Mouse (Mus musculus) G1E (cell line): ENCODE measurements around the gene Gabpb2. TPM values are rescaled to one million over a fixed set of nuclear protein-coding genes. Genes with fewer than 3 reads are reported as not detected.
A peak's percentile ranks its signal among the peaks of the same experiment; 100 is the strongest.

Experiments
- ATAC-seq: 2 replicates; pipeline ENCODE4 v1.8.0; 2016; ENCODE audit warnings: mild to moderate bottlenecking; ENCODE audit not compliant: insufficient number of reproducible peaks, poor library complexity, low FRiP score, severe bottlenecking; ENCODE audit errors: extremely low read depth
- DNase-seq: peaks from one replicate; pipeline ENCODE4 v3.0.0; 2012; ENCODE audit warnings: low spot score
- H3K27me3 ChIP-seq: 2 replicates; pipeline ENCODE4 v1.6.1; 2012; ENCODE audit warnings: mild to moderate bottlenecking, low read length, inconsistent platforms; ENCODE audit not compliant: insufficient read depth
- H3K36me3 ChIP-seq: replicated peaks from 2 replicates; pipeline ENCODE3; 2012; ENCODE audit warnings: mild to moderate bottlenecking, inconsistent platforms
- H3K4me1 ChIP-seq: 2 replicates; pipeline ENCODE4 v1.6.1; 2012; ENCODE audit warnings: low read depth, low read length, inconsistent platforms, mixed read lengths; ENCODE audit not compliant: insufficient read depth
- H3K4me3 ChIP-seq: 2 replicates; pipeline ENCODE4 v1.5.1; 2012; ENCODE audit warnings: low read depth, mild to moderate bottlenecking, inconsistent platforms, low read length, moderate library complexity, mixed read lengths
- H3K9me3 ChIP-seq: replicated peaks from 2 replicates; pipeline ENCODE4 v1.6.1; 2012; ENCODE audit warnings: inconsistent platforms
- CTCF ChIP-seq: IDR thresholded peaks from 2 replicates; pipeline ENCODE4 v1.5.1; 2012; ENCODE audit warnings: low read depth, low read length, inconsistent platforms, mixed read lengths
- GATA1 ChIP-seq: IDR thresholded peaks from 2 replicates; pipeline ENCODE4 v1.6.1; 2012; ENCODE audit warnings: borderline replicate concordance, low read length, inconsistent platforms, mixed read lengths
- GATA2 ChIP-seq: IDR thresholded peaks from 2 replicates; pipeline ENCODE4 v1.6.1; 2012; ENCODE audit warnings: low read depth, low read length, inconsistent platforms, borderline replicate concordance
- POLR2AphosphoS5 ChIP-seq: IDR thresholded peaks from 2 replicates; pipeline ENCODE4 v1.6.1; 2012; ENCODE audit warnings: low read depth, low read length, inconsistent platforms; ENCODE audit not compliant: insufficient replicate concordance
- TAL1 ChIP-seq: conservative IDR thresholded peaks from 2 replicates; pipeline ENCODE4 v1.6.1; 2012; ENCODE audit warnings: low read depth, low read length, inconsistent platforms, mixed read lengths
- polyA plus RNA-seq: library from polyadenylated mRNA; stranded (reverse); fragments of >175 nt; gene quantifications from 2 replicates; pipeline ENCODE4 v1.2.3, GENCODE M21; 2012
- total RNA-seq, 2 experiments: library from RNA; stranded (forward) in 1 of 2; stranded (reverse) in 1 of 2; fragments of 200-1000 nt in 1 of 2; fragments of >200 nt in 1 of 2; fragmentation: Nextera tagmentation in 1 of 2; gene quantifications; 2 replicates each; pipeline ENCODE4 v1.2.3; 2014 to 2017

The Gabpb2 gene
- total and polyA plus RNA-seq, 3 experiments = 6.2 to 110 (median 62.8) TPM

DNA sequence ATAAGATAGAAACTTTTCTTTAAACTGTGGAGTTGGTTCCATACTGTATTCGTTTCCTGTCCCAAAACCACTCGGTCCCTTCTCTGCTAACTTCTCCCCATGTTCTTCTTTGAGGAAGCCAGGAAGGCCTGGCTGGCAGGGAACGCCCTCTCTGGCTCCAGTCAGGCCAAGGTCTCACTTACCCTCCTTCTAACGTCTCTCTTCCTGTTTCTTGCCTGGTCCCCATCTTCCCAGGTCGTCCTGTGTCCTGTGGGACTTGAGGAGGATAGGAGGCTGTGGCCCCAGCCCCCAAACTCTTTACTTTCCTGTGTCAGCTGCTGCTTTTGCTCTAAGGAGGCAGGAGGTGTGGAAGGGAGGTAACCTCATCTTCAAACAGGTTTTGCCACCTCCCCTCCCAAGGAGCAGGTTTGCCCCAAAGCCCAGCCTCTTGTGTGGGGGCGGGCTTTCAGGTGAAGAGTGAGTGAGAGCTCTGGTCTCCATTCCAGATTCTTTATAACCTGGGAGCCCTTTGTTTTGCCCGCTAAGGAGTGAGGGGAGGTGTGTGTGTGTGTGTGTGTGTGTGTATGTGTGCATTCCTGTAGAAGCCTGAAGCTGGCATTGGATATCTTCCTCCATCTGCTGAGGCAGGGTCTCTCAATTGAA is 33.2 kb upstream of the Gabpb2 start, which contains the start of gene Bnipl:
Gene Bnipl, minus strand, starts transcription at position 411 of the 642 bp plus-strand sequence.
- Histone ChIP-seq H3K36me3 (peaks cover 38% of the 10 kb centered on the region), H3K4me3 (no peak within 1 kb of the TSS), H3K27me3 (no peaks in the 10 kb centered on the region), H3K4me1 (peaks cover 34% of the 10 kb centered on the region), H3K9me3 (no peaks in the 10 kb centered on the region)
- DNase-seq = no peak
- no peak for TF ChIP-seq TAL1
- no peak for TF ChIP-seq GATA1
- TF ChIP-seq POLR2AphosphoS5 = no peak
- TF ChIP-seq GATA2 = no peak
- no peak for TF ChIP-seq CTCF
- ATAC-seq = no peak

GRCm38 (mm10) chr3:95250361-95250760 is 32.6 kb upstream of the Gabpb2 start:
- Histone ChIP-seq H3K4me3 (no peak overlapping the region), H3K36me3 (peaks cover 33% of the 10 kb centered on the region), H3K4me1 (peaks cover 34% of the 10 kb centered on the region), H3K9me3 (no peaks in the 10 kb centered on the region), H3K27me3 (no peaks in the 10 kb centered on the region)
- DNase-seq (no peak), ATAC-seq (no peak)
- no peak for TF ChIP-seq TAL1
- no peak for TF ChIP-seq CTCF
- no peak for TF ChIP-seq GATA2
- no peak for TF ChIP-seq GATA1
- no peak for TF ChIP-seq POLR2AphosphoS5

- TF ChIP-seq CTCF (no peak), TAL1 (no peak), GATA1 (no peak), GATA2 (no peak), POLR2AphosphoS5 (no peak)
- Histone ChIP-seq H3K4me1 (peaks cover 34% of the 10 kb centered on the region), H3K27me3 (no peaks in the 10 kb centered on the region), H3K36me3 (peaks cover 10% of the 10 kb centered on the region), H3K9me3 (no peaks in the 10 kb centered on the region), H3K4me3 (no peak overlapping the region)
- DNase-seq = no peak
- ATAC-seq = no peak
Observed at GRCm38 (mm10) chr3:95247660-95248336, 30.1 kb upstream of the Gabpb2 start.

DNA sequence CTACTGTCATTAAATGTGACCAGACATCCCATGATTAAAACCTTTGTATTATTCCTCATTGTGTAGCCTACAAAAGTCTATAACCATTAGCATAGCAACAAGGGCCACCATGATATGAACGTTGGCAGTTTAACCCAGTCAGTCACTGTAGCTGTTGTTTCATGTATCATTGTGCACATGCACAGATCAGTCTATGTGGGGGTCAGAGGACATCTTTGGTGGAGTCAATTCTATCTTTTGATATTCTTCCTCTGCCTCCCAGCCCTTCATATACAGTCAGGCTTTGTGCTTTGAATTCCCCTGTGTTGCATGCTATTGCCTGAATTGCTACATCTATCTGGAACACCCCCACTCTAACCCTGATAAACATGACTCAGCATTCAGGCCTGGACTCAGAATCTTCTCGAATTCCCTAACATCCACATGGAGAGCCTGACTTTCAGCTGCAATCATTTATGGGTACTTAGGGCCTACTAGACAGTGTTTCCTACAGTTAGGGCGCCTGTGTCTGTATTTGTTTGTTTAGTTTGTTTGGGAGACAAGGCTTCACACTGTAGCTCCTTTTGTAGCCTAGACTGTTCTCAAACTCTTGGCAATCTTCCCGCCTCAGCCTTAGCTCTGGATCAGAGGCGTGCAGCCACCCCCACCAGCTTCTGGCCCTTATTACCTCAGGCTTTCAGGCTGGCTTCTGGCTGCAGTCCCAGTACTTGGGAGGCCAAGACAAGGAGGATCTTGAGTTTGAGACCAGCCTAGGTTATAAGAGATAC is 28.9 kb upstream of the Gabpb2 start:
- Histone ChIP-seq H3K9me3 (no peaks in the 10 kb centered on the region), H3K27me3 (no peaks in the 10 kb centered on the region), H3K36me3 (peaks cover 4% of the 10 kb centered on the region), H3K4me1 (peaks cover 34% of the 10 kb centered on the region), H3K4me3 (no peak overlapping the region)
- no peak for ATAC-seq
- DNase-seq = peak; percentile 40
- TF ChIP-seq CTCF (no peak), TAL1 (no peak), POLR2AphosphoS5 (no peak), GATA2 (no peak), GATA1 (no peak)

DNA sequence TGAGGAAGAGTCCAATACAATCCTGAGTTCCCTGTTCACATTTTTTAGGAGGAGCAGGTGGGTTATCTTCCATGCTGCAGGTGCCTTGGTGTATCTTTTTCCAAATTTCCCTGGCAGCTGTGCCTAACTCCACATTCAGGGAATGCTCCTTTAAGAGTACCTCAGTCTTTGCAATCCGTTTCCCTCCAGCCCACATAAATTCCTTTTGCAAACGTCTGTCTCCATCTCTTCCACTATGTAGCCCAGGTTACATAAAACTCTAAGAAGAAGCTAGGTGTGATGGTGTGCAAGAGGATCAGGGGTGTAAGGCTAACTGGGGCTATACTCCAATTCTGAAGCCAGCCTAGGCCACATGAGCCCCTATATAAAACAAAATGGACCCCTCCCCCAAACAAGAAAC is 25.4 kb upstream of the Gabpb2 start:
- no peaks in the 10 kb centered on the region for H3K9me3 ChIP-seq
- ATAC-seq = no peak
- no peak overlapping the region for H3K4me3 ChIP-seq
- H3K4me1 ChIP-seq = peaks cover 18% of the 10 kb centered on the region
- DNase-seq = no peak
- no peaks in the 10 kb centered on the region for H3K27me3 ChIP-seq
- H3K36me3 ChIP-seq = peaks cover 20% of the 10 kb centered on the region
- TF ChIP-seq GATA2 (no peak), CTCF (no peak), GATA1 (no peak), POLR2AphosphoS5 (no peak), TAL1 (no peak)

DNA sequence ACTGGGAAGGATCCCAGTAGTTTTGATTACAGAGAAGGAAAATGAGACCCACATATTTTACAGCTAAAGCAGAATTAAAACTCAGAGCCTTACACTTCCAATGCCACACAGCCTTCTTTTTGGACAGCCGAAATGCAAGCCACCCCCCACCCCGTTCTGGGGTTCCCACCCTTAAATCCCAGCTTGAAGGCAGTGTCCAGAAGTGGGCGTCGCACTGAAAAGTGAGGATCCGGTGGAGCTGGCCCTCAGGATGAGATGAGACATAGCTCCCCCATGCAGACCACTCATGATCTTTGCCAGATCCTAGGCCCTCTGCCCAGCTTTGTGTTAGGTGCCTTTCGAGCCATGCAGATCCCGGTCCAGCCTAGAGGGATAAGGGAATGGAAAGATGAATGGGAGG is 23.8 kb upstream of the Gabpb2 start, which contains the start of gene Gm128:
Gene Gm128, minus strand, starts transcription at position 101 of the 400 bp plus-strand sequence.
- ATAC-seq (no peak), DNase-seq (no peak)
- Histone ChIP-seq H3K36me3 (peaks cover 35% of the 10 kb centered on the region), H3K9me3 (no peaks in the 10 kb centered on the region), H3K4me1 (peaks cover 12% of the 10 kb centered on the region), H3K27me3 (no peaks in the 10 kb centered on the region), H3K4me3 (no peak within 1 kb of the TSS)
- TF ChIP-seq POLR2AphosphoS5 (no peak), GATA2 (no peak), CTCF (no peak), TAL1 (no peak), GATA1 (no peak)
